Mouse (Mus musculus) stomach, postnatal 0 days (tissue): ENCODE data around the gene Trappc12.

Experiments
- CTCF ChIP-seq: IDR thresholded peaks from 2 replicates; pipeline ENCODE4 v1.5.1; 2016; ENCODE audit warnings: antibody characterized with exemption, low read depth, mild to moderate bottlenecking, moderate library complexity
- EP300 ChIP-seq: optimal IDR thresholded peaks from 2 replicates; pipeline ENCODE3; 2016; ENCODE audit warnings: antibody characterized with exemption

GRCm38 (mm10) chr12:28667287-28667686, 83.0 kb downstream of the Trappc12 start:
- TF ChIP-seq CTCF (no peak), EP300 (no peak)
